Mouse (Mus musculus): ENCODE measurements around the gene Gm20708. TPM values are rescaled to one million over a fixed set of nuclear protein-coding genes. Genes with fewer than 3 reads are reported as not detected.
A peak's percentile ranks its signal among the peaks of the same experiment; 100 is the strongest.
"Not testable (repeated sequence)": the region's sequence is repeated elsewhere in the genome, so short reads cannot be mapped to it uniquely, and the experiment has no call there.

Gm20708 gene
- total RNA-seq, 2 experiments from 2014 or later: 31.9 to 62.3 TPM

GRCm38 (mm10) chr11:117828149-117828887, 18.9 kb downstream of the Gm20708 start:
- ATAC-seq (replicated peaks; ENCODE audit: low FRiP score, poor library complexity, severe bottlenecking): 0 out of 2 replicates have a peak, but pooled peaks have one; percentile 12

- ATAC-seq (replicated peaks; ENCODE audit: low FRiP score, poor library complexity, severe bottlenecking): peak; percentile 16
Measured at GRCm38 (mm10) chr11:117828888-117829604, 19.6 kb downstream of the Gm20708 start.

- ATAC-seq (replicated peaks; ENCODE audit: low FRiP score, poor library complexity, severe bottlenecking): no peak
Measured at GRCm38 (mm10) chr11:117829671-117830215, 20.3 kb downstream of the Gm20708 start.

- peak; percentile 40 for ATAC-seq (replicated peaks; ENCODE audit: low FRiP score, poor library complexity, severe bottlenecking)
Measured at GRCm38 (mm10) chr11:117830401-117830800, 20.9 kb downstream of the Gm20708 start.

- peak; percentile 61 for ATAC-seq (replicated peaks; ENCODE audit: low FRiP score, poor library complexity, severe bottlenecking)
Measured at GRCm38 (mm10) chr11:117832086-117832969, 22.9 kb downstream of the Gm20708 start.

- not testable (repeated sequence) for ATAC-seq (replicated peaks; ENCODE audit: low FRiP score, poor library complexity, severe bottlenecking)
Measured at GRCm38 (mm10) chr11:117833509-117833908, 24.0 kb downstream of the Gm20708 start.

- no peak for ATAC-seq (replicated peaks; ENCODE audit: low FRiP score, poor library complexity, severe bottlenecking)
Measured at GRCm38 (mm10) chr11:117834086-117834485, 24.6 kb downstream of the Gm20708 start.

GRCm38 (mm10) chr11:117836306-117836705, 26.8 kb downstream of the Gm20708 start:
- ATAC-seq (replicated peaks; ENCODE audit: low FRiP score, poor library complexity, severe bottlenecking): peak; percentile 43

GRCm38 (mm10) chr11:117838572-117838971, 29.1 kb downstream of the Gm20708 start:
- ATAC-seq (replicated peaks; ENCODE audit: low FRiP score, poor library complexity, severe bottlenecking): peak; percentile 84

GRCm38 (mm10) chr11:117839021-117839420, 29.6 kb downstream of the Gm20708 start:
- ATAC-seq (replicated peaks; ENCODE audit: low FRiP score, poor library complexity, severe bottlenecking): peak; percentile 18

GRCm38 (mm10) chr11:117840910-117841309, 31.4 kb downstream of the Gm20708 start:
- ATAC-seq (replicated peaks; ENCODE audit: low FRiP score, poor library complexity, severe bottlenecking): no peak

GRCm38 (mm10) chr11:117843434-117843833, 34.0 kb downstream of the Gm20708 start:
- ATAC-seq (replicated peaks; ENCODE audit: low FRiP score, poor library complexity, severe bottlenecking): no peak

- ATAC-seq (replicated peaks; ENCODE audit: low FRiP score, poor library complexity, severe bottlenecking): no peak
Measured at GRCm38 (mm10) chr11:117844997-117845396, 35.5 kb downstream of the Gm20708 start.

GRCm38 (mm10) chr11:117845651-117846050, 36.2 kb downstream of the Gm20708 start:
- no peak for ATAC-seq (replicated peaks; ENCODE audit: low FRiP score, poor library complexity, severe bottlenecking)

GRCm38 (mm10) chr11:117846640-117847039, 37.2 kb downstream of the Gm20708 start:
- ATAC-seq (replicated peaks; ENCODE audit: low FRiP score, poor library complexity, severe bottlenecking): peak; percentile 29; the same call in 1 of the 2 replicates

GRCm38 (mm10) chr11:117847593-117848215, 38.2 kb downstream of the Gm20708 start:
- ATAC-seq (replicated peaks; ENCODE audit: low FRiP score, poor library complexity, severe bottlenecking): no peak

- ATAC-seq (replicated peaks; ENCODE audit: low FRiP score, poor library complexity, severe bottlenecking): peak; percentile 54
Measured at GRCm38 (mm10) chr11:117848271-117848984, 39.0 kb downstream of the Gm20708 start.

- ATAC-seq (replicated peaks; ENCODE audit: low FRiP score, poor library complexity, severe bottlenecking): peak; percentile 86
Measured at GRCm38 (mm10) chr11:117848985-117849671, 39.7 kb downstream of the Gm20708 start, which contains the start of gene Birc5. Gene Birc5 (plus strand): TSS chr11:117849251.

Measured in erythroblast, adult 5-6 weeks (primary cell).